Comparison of ENCODE assay signal across 8 mouse cellular contexts in genomic region chr8:111299821-111300568, GRCm38 (mm10). TPM values are rescaled to one million over a fixed set of nuclear protein-coding genes. Genes with fewer than 3 reads are reported as not detected.
DNase-seq lines count a peak whose midpoint lies in the region; ATAC-seq lines count a peak whose summit lies in the region.

TSS of gene Rfwd3 (minus strand) at chr8:111300222.

- peak; percentile 97 for ATAC-seq in megakaryocyte progenitor cell, adult 5-6 weeks (replicated peaks; ENCODE audit: poor library complexity)

- peak; percentile 98 for DNase-seq in adipocyte (ENCODE audit: low spot score)
- DNase-seq in embryo, embryonic 10 days (ENCODE audit: low spot score) = peak; percentile 99
- DNase-seq in gastrocnemius, postnatal 10 days = peak; percentile 93
- DNase-seq in induced T-regulatory cell, adult 2 months (ENCODE audit: low read depth) = peak; percentile 97
- peak; percentile 96 to 99 for DNase-seq in left cerebral cortex, adult 9 months (ENCODE audit: low spot score in 2 of 2)
- peak; percentile 96 for DNase-seq in right cerebral cortex, postnatal 14 days
- peak; percentile 90 to 97 for DNase-seq in urinary bladder, postnatal 36 days (ENCODE audit: low spot score in 2 of 2)

RNA-seq across cellular contexts. Expression of gene Rfwd3, which starts in this region (rescaled TPM):
- 10 to 100 TPM in 1 of 2 experiments, 1 to 10 TPM in 1; 9.0 to 11.7 TPM for total RNA-seq in gastrocnemius, postnatal 10 days (2021)
- total RNA-seq in megakaryocyte progenitor cell, adult 5-6 weeks (2015) = 59.5 and 62.3 TPM in 2 replicates
- total RNA-seq in megakaryocyte progenitor cell, adult 5-6 weeks (2017) = 73.7 and 77.4 TPM in 2 replicates

Comparison
In these comparisons a context has a peak if more than half of its experiments do, and no peak if none do; other contexts are left out.
1. Peak in every context shown above with its lines: DNase-seq and ATAC-seq.
2. RNA of gene Rfwd3 (total RNA-seq): 59.5 to 77.4 TPM in megakaryocyte progenitor cell, adult 5-6 weeks; 9.0 to 11.7 TPM in gastrocnemius, postnatal 10 days; every median in the first group is over 4 times any median in the second.